In the genomic region with DNA sequence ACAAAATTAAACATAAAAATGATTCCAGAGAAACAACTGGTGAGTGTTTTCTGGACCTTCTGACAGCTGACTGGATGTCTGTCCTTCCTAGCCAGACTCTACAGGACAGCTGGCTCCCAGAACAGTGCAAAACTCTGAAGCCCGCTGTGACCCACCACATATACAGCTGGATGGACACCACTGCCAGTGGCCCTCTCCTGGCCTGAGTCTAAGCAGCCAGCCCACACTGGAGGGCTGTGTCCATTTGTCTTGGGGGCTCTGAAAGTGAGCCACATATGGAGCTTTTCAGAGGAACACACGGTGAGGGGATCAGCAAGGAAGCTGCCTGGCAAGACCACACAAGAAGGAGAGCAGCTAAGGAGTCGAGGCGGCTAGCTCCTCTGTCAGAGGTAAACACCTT, we compare ENCODE assay signal across 11 mouse cellular contexts. TPM values are rescaled to one million over a fixed set of nuclear protein-coding genes. Genes with fewer than 3 reads are reported as not detected.
DNase-seq lines count a peak whose midpoint lies in the region; ATAC-seq and TF ChIP-seq lines count a peak whose summit lies in the region.
"Had no signal": no experiment of that assay in that cellular context is flagged by ENCODE, and none has a peak within 500 bp of the region (broad histone marks: within the 10 kb centered on the region; RNA-seq: fewer than 3 reads in every experiment).

No protein-coding gene starts in this region.

- TF ChIP-seq EP300 in stomach, postnatal 0 days (optimal IDR thresholded peaks at IDR 0.05): no peak

- H3K36me3 ChIP-seq in heart, embryonic 16.5 days (ENCODE audit: control insufficient read depth, insufficient read depth): no peaks in the 10 kb centered on the region
- no peaks in the 10 kb centered on the region for H3K36me3 ChIP-seq in heart, embryonic 11.5 days (ENCODE audit: control insufficient read depth, insufficient read depth, low read length)
- peaks cover 3% of the 10 kb centered on the region; the same call in 1 of the 2 replicates for H3K36me3 ChIP-seq in spleen, adult 2 months (ENCODE audit: control insufficient read depth, insufficient read depth, low read length)
- 0 out of 2 replicates have a peak, but pooled peaks cover 5% of the 10 kb centered on the region for H3K36me3 ChIP-seq in limb, embryonic 10.5 days
- H3K36me3 ChIP-seq in stomach, postnatal 0 days (ENCODE audit: control insufficient read depth, insufficient read depth, low read length): no peaks in the 10 kb centered on the region

- WGBS in heart, embryonic 16.5 days: 57% methylated on average over 4 of the region's 4 CpGs
- WGBS in heart, embryonic 11.5 days (ENCODE audit: insufficient replicate concordance): 40% methylated on average over 4 of the region's 4 CpGs
- WGBS in spleen, adult 2 months: 62% methylated on average over 4 of the region's 4 CpGs
- 8% methylated on average over 4 of the region's 4 CpGs for WGBS in limb, embryonic 10.5 days
- 20% methylated on average over 4 of the region's 4 CpGs for WGBS in stomach, postnatal 0 days

- no peak for ATAC-seq in heart, embryonic 16.5 days (replicated peaks; ENCODE audit: extremely low read depth, insufficient read depth, low FRiP score)
- no peak for ATAC-seq in heart, embryonic 11.5 days (replicated peaks; ENCODE audit: insufficient number of reproducible peaks, low FRiP score, low TSS enrichment)
- ATAC-seq in stomach, postnatal 0 days (ENCODE audit: low FRiP score, low TSS enrichment): no peak

- H3K9me3 ChIP-seq in heart, embryonic 16.5 days (replicated peaks; ENCODE audit: control insufficient read depth, low read length): no peaks in the 10 kb centered on the region
- H3K9me3 ChIP-seq in heart, embryonic 11.5 days (replicated peaks; ENCODE audit: control insufficient read depth, low read length): no peaks in the 10 kb centered on the region
- H3K9me3 ChIP-seq in limb, embryonic 10.5 days (replicated peaks): no peaks in the 10 kb centered on the region
- H3K9me3 ChIP-seq in stomach, postnatal 0 days (ENCODE audit: control insufficient read depth, low read length): no peaks in the 10 kb centered on the region

- TF ChIP-seq CTCF in spleen, adult 2 months (IDR thresholded peaks at IDR 0.05; ENCODE audit: extremely low read depth, insufficient read depth, insufficient read length, insufficient replicate concordance): no peak
- TF ChIP-seq CTCF in stomach, postnatal 0 days (IDR thresholded peaks at IDR 0.05; ENCODE audit: low read depth): no peak

- no peak overlapping the region for H3K4me2 ChIP-seq in heart, embryonic 16.5 days (ENCODE audit: low read depth, low read length)
- no peak overlapping the region for H3K4me2 ChIP-seq in heart, embryonic 11.5 days
- H3K4me2 ChIP-seq in stomach, postnatal 0 days (replicated peaks; ENCODE audit: low read depth): no peak overlapping the region

- H3K4me1 ChIP-seq in heart, embryonic 16.5 days (ENCODE audit: control insufficient read depth, insufficient read depth, low read length): peaks cover 54% of the 10 kb centered on the region
- peaks cover 30% of the 10 kb centered on the region for H3K4me1 ChIP-seq in heart, embryonic 11.5 days (ENCODE audit: control insufficient read depth, insufficient read depth, low read length)
- H3K4me1 ChIP-seq in spleen, adult 2 months (ENCODE audit: control insufficient read depth, insufficient read depth, insufficient read length): peaks cover 24% of the 10 kb centered on the region; the same call in 1 of the 2 replicates
- peaks cover 85% of the 10 kb centered on the region for H3K4me1 ChIP-seq in limb, embryonic 10.5 days
- H3K4me1 ChIP-seq in stomach, postnatal 0 days (replicated peaks; ENCODE audit: control insufficient read depth, insufficient read depth): peaks cover 5% of the 10 kb centered on the region

- no peak for TF ChIP-seq POLR2A in spleen, adult 2 months (IDR thresholded peaks at IDR 0.05; ENCODE audit: low read depth, low read length)

- H3K27ac ChIP-seq in heart, embryonic 16.5 days (ENCODE audit: low read length): no peak overlapping the region
- H3K27ac ChIP-seq in heart, embryonic 11.5 days (ENCODE audit: low read depth, low read length): no peak overlapping the region
- peak overlapping the region; percentile 12; the same call in 1 of the 2 replicates for H3K27ac ChIP-seq in spleen, adult 2 months (ENCODE audit: insufficient read depth, low read length)
- peak overlapping the region; percentile 55 for H3K27ac ChIP-seq in limb, embryonic 10.5 days
- H3K27ac ChIP-seq in stomach, postnatal 0 days (replicated peaks): peak overlapping the region; percentile 50; the same call in 1 of the 2 replicates

- H3K9ac ChIP-seq in heart, embryonic 16.5 days (ENCODE audit: low read length): 0 out of 2 replicates have a peak overlapping the region, but pooled peaks have one; percentile 27
- H3K9ac ChIP-seq in heart, embryonic 11.5 days (ENCODE audit: low read depth, low read length): no peak overlapping the region
- peak overlapping the region; percentile 38; the same call in 1 of the 2 replicates for H3K9ac ChIP-seq in stomach, postnatal 0 days (ENCODE audit: low read length)

- no peaks in the 10 kb centered on the region for H3K27me3 ChIP-seq in heart, embryonic 16.5 days (ENCODE audit: control insufficient read depth, insufficient read depth, low read length)
- H3K27me3 ChIP-seq in heart, embryonic 11.5 days (ENCODE audit: control insufficient read depth, insufficient read depth, low read length): no peaks in the 10 kb centered on the region
- H3K27me3 ChIP-seq in spleen, adult 2 months (ENCODE audit: control insufficient read depth, insufficient read depth, low read length): no peaks in the 10 kb centered on the region
- H3K27me3 ChIP-seq in limb, embryonic 10.5 days (ENCODE audit: low read depth, poor library complexity, severe bottlenecking): no peaks in the 10 kb centered on the region
- H3K27me3 ChIP-seq in stomach, postnatal 0 days (ENCODE audit: control insufficient read depth, insufficient read depth, low read length): no peaks in the 10 kb centered on the region

- DNase-seq in spleen, adult 2 months (ENCODE audit: low read depth in 1 of 2, low spot score in 2 of 2): no peak
- DNase-seq in spleen, postnatal 36 days (ENCODE audit: low spot score in 2 of 2): no peak
- no peak for DNase-seq in limb, embryonic 10.5 days (ENCODE audit: low spot score)
- DNase-seq in stomach, postnatal 0 days (ENCODE audit: low spot score): no peak
- DNase-seq in right cerebral cortex, postnatal 25 days: no peak
- DNase-seq in adrenal gland, postnatal 36 days: no peak
- DNase-seq: adrenal gland, postnatal 14 days; kidney, postnatal 10 days; layer of hippocampus, adult 9-11 months had no signal

- no peak overlapping the region for H3K4me3 ChIP-seq in heart, embryonic 16.5 days (ENCODE audit: low read length)
- H3K4me3 ChIP-seq in heart, embryonic 11.5 days (ENCODE audit: low read depth, low read length): no peak overlapping the region
- H3K4me3 ChIP-seq in spleen, adult 2 months (ENCODE audit: extremely low read depth, insufficient read depth, insufficient read length): no peak overlapping the region
- no peak overlapping the region for H3K4me3 ChIP-seq in limb, embryonic 10.5 days
- H3K4me3 ChIP-seq in stomach, postnatal 0 days (ENCODE audit: low read depth, low read length): no peak overlapping the region

RNA-seq across cellular contexts. Expression of a gene that starts 51.8 kb away (rescaled TPM):
- polyA plus RNA-seq in heart, embryonic 16.5 days (2015; fragmentation: Nextera tagmentation; extraction: Ambion mirVana): 35.5 and 47.8 TPM in 2 replicates
- polyA plus RNA-seq in heart, embryonic 11.5 days (2014; fragmentation: Nextera tagmentation; extraction: Ambion mirVana): 27.8 and 35.0 TPM in 2 replicates
- polyA plus RNA-seq in spleen, adult 2 months (2012; rRNA removed): 116 and 134 TPM in 2 replicates
- polyA plus RNA-seq in limb, embryonic 10.5 days (2016; fragmentation: Nextera tagmentation; extraction: Ambion mirVana): 79.5 and 84.5 TPM in 2 replicates
- polyA plus RNA-seq in stomach, postnatal 0 days (2015; fragmentation: Nextera tagmentation; extraction: Ambion mirVana): 15.5 and 18.3 TPM in 2 replicates
- 10 to 100 TPM; 32.6 to 34.5 TPM for total RNA-seq in adrenal gland, postnatal 36 days (2021)

Comparison
In these comparisons a context has a peak if more than half of its experiments do, and no peak if none do; other contexts are left out.
1. H3K27ac ChIP-seq: peak in spleen, adult 2 months (single experiment), limb, embryonic 10.5 days (single experiment) and stomach, postnatal 0 days (single experiment); none in heart, embryonic 16.5 days (single experiment) and heart, embryonic 11.5 days (single experiment).